Mouse (Mus musculus) CD4-positive helper T cell, adult 2 months (primary cell): Measurements from ENCODE around the gene Litaf.
A peak's percentile ranks its signal among the peaks of the same experiment; 100 is the strongest.

Experiments
- DNase-seq: peaks from one replicate; pipeline ENCODE4 v3.0.0-alpha.2; 2012; ENCODE audit warnings: low read depth, missing footprints, low spot score

Gene Litaf

GRCm38 (mm10) chr16:11066029-11066832 is at the start of gene Litaf:
Gene Litaf, minus strand, starts transcription at chr16:11066157.
- peak; percentile 97 for DNase-seq

DNA sequence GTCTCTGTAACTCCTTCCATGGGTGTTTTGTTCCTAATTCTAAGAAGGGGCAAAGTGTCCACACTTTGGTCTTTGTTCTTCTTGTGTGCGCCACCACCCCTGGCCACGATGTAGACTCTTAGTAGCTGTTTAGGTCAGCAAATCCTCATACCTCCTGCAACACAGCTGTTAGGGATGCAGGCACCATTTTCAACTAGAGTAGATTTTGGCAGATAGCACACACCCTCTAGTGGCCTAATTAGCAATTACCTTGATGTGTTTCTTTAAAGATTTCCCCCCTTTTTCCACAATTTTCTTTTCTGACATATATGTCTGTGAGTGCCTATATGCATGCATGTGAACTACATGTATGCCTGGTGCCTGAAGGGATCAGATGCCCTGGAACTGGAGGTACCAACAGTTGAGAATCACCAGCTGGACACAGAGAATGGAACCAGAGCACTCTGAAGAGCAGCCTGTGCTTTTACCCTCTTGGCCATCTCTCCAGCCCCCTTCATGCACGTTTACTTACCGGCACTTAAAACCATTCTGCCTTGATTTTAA is 43.3 kb upstream of the Litaf start:
- peak; percentile 27 for DNase-seq

DNA sequence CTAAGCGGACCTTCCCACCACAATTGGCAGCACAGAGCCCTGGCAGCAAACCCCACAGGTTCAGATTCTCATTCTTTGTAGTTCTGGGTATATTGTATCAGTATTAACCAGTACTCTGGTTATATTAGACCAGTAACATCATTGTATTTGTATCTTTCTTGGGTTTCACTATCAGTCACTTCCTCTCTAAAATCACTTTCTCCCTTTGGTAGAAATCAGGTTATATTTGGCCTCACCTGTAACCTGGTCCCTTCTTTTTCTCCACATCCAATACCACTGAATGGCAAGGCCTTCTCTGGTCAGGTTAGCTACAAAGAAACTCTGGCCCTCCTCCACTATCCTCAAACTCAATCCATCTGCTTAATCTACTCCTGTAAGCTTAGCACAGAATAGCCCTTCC is 38.9 kb upstream of the Litaf start:
- no peak for DNase-seq

DNA sequence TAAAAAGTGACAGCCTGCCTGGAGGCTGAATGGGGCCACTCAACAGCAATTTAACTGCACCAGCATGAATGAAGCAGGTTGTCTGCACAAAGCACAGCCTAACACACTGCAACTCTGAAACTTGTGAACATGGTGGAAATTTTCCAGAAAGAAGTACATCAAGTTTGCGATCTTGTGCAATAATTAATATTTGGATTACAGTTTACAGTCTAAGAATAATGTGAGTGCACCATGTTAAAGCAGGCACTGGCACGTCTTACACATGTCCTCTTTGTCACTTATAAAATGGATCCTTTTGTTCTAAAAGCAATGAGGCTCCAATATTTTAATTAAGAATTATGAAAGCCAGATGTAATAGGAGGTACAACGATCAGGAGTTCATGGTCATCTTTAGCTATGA is 31.3 kb upstream of the Litaf start:
- no peak for DNase-seq

DNA sequence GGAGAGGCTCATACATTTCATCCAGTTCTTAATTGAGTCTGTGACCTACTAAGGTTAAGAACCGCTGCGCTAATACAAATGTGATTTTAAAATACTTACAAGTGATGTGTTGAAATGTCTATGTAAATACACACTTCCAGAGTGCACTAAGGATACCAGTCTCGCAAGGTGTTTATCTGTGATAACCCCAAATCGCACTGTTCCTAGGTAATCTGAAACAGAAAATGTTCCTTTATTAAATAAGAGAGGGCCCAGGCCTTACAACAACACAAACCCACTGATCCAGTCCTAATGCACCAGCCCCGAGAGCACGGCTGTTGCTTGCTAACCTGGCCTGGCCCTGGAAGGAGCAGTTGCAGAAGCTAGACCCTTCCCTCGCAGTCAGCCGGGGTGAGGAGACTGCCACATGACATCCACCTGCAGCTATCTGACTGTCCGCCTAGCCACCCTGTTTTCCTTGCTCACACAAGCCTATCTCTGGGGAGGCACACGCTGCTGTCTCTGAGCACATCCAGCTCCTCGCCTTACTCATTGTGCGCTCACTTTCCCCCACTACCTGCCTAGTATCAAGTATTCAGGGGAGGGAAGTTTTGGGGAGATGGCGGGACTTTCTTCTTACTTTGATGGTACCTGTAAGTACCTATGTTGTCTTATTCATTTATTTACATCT is 27.9 kb upstream of the Litaf start:
- DNase-seq = no peak

DNA sequence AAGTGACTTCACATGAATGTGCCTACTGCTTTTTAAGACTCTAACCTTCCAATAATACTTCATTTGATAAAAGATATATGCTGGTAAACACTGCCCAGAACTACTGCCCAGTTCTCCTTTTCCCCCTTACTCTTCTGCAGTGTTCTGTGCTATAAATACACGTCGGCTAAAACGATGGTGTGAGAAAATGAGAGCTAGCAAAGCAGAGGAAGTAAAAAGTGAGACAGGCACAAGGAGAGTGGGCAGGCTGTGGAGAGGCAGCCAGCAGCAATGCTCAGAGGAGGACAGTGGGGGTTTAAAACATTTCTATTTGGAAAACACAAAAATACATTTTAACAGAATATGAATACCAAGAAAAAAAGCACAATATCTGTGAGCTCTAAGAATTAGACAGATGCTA is 26.6 kb upstream of the Litaf start:
- no peak for DNase-seq

GRCm38 (mm10) chr16:11092061-11092460 is 26.1 kb upstream of the Litaf start:
- DNase-seq = no peak

GRCm38 (mm10) chr16:11090836-11091570 is 25.0 kb upstream of the Litaf start:
- DNase-seq = no peak

- no peak for DNase-seq
Observed at GRCm38 (mm10) chr16:11086856-11087588, 21.1 kb upstream of the Litaf start.

GRCm38 (mm10) chr16:11086299-11086698 is 20.3 kb upstream of the Litaf start:
- no peak for DNase-seq

- no peak for DNase-seq
Observed at GRCm38 (mm10) chr16:11084181-11084580, 18.2 kb upstream of the Litaf start.

DNA sequence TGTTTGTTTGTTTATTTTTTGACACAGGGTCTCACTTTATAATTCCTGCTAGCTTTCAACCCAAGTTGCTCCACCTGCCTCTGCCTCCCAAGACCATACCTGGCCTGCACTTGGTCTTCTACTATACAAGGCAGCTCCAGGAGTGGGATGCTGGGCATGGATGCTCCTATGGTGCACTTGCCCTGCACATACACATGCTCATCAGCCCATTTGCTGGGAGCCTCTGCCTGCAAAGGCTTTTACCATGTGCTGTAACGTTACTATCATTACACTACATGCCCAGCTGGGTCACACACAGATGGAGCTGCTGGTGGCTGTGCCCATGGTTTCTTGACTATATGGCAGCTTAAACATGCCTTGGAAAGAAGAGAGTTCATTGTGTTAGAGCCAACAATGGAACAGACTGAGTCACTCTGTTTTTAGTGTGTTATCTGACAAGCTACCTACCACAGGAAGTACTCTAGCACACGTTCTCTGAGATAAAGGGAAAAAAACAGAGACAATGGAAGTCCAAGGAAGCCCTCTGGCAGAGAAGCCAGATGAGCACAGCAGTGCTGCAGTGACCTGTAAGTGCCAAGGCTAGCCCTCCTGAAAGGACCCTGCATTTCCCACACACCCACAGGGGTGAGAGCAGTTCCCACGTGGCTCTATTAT is 12.4 kb upstream of the Litaf start:
- DNase-seq = no peak

- DNase-seq = peak; percentile 62
Observed at GRCm38 (mm10) chr16:11077601-11078201, 11.7 kb upstream of the Litaf start.

DNA sequence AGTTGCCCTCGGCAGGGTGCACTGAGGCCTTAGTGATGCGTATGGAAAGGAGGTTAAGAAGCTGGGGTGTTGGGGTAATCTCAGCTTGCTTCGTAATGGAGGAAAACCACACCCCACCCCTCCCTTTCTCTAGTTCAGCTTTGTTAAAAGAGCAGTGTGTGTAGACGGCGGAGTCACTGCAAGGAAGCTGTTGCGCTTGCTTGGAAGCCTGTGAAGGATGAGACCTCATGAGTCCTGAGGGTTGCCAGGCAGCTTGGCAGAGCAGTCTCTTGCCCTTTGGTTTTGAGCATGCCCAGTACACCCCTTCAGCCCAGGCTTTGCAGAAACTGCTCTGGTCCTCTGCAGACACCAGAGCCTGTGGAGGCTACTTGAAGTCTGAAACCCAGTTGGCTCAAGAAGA is 7.1 kb upstream of the Litaf start:
- peak; percentile 63 for DNase-seq

DNA sequence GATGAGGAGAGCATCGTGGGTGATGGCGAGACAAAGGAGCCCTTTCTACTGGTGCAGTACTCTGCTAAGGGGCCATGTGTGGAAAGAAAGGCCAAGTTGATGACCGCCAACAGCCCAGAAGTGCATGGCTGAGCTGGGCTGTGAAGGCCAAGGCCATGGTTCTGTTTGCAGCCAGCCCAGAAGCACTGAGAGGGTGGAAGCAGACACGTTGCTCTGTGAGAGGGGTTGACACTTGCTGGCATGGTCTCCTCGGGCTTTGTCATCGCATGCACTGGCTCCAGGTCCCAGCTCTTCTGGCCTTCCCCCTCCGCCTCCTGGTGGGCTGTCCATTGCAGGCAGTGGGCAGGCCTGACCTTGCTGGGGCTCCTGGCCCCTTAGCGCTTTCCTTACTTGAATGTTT is 6.5 kb upstream of the Litaf start:
- DNase-seq = no peak

DNA sequence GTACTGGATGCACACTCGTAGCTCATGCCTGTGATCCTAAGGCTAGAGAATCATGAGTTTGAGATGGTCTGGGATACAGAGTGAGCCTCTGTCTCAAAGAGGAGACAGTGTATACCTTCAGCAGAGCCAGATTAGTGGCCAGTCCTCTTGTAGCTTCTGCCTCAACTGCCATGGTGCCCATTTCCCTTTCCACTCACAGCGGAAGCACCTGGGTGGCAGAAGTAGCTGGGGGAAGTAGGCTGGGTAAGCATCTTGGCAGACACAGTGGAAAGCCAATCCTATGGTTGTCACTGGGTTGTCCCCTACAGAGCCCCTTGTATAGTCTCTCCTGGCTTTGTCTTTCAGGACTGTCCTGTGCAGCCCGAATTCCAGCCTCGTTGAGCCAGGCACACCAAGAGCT is 5.9 kb upstream of the Litaf start:
- no peak for DNase-seq

- DNase-seq = no peak
Observed at GRCm38 (mm10) chr16:11071176-11071575, 5.2 kb upstream of the Litaf start.

- no peak for DNase-seq
Observed at GRCm38 (mm10) chr16:11069710-11070420, 3.9 kb upstream of the Litaf start.

GRCm38 (mm10) chr16:11069271-11069670 is 3.3 kb upstream of the Litaf start:
- DNase-seq = no peak

DNA sequence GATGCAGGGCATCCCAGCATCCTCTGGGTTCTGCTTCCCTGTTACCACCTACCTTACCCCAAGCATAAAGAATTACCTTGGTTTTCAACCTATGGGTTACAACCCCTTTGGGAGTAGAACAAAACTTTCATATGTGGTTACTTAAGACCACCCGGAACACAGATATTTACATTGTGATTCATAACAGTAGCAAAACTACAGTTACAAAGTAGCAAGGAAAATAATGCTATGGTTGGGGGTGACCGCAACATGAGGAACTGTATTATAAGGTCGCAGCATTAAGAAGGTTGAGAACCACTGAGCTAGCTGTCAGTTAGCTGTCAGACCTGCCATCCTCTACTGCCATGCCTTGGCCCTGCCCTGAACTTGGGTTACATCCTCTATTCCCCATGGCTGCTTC is 2.7 kb upstream of the Litaf start:
- DNase-seq = no peak
